Mouse (Mus musculus) bone marrow macrophage, adult 2 months (primary cell): Measurements from ENCODE around the gene Sp6.

ENCODE experiments used
- CTCF ChIP-seq: IDR thresholded peaks from 2 replicates; pipeline ENCODE4 v1.5.1; 2012; ENCODE audit warnings: low read depth, mild to moderate bottlenecking, low read length, moderate library complexity
- POLR2A ChIP-seq: IDR thresholded peaks from 2 replicates; pipeline ENCODE4 v1.6.1; 2012; ENCODE audit warnings: mild to moderate bottlenecking, low read depth, low read length, borderline replicate concordance

GRCm38 (mm10) chr11:97071129-97071528, 57.9 kb downstream of the Sp6 start:
- no peak for TF ChIP-seq CTCF
- TF ChIP-seq POLR2A = no peak
